Mouse (Mus musculus): Measurements from ENCODE around the gene Shf.

DNA sequence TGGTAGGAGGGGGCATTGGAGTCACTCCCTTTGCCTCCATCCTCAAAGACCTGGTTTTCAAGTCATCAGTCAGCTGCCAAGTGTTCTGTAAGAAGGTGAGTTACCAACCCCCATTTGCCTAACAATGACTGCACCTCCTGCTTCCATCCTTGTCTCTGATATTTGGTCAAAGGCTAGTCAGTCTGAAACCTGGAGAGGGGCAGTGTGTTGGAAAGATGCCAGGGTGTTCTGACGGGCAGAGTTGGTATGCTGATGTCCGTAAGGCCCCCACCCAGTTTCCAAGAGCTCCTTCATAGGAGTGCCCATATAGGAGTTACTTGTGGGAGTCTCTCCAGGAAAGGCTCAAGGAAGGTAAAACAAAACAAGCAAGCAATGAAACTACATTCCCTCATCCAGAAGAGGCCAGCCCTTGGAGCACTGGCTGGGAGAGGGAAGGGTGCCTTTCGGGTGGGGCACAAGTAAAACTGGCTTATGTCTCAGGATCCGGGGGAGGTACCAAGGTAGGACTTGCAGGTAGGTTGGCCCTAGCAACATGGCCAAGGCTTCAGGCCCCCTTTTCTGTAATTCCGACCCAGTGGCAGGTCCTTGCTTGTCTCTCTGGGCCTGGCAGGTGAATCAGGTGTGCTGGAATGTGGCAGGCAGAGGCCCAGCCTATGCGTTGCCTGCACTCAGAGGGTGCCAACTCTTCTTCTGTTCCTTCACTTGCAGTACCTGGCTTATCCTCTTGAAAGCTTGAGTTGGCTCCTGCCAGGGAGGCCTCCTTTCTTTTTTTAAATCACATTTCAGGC, 23.7 kb downstream of the Shf start:
- TF ChIP-seq POLR2A (IDR thresholded peaks at IDR 0.05; ENCODE audit: low read depth, low read length): no peak
- TF ChIP-seq MAX (IDR thresholded peaks at IDR 0.05; ENCODE audit: low read length): no peak
- TF ChIP-seq PAX5 (IDR thresholded peaks at IDR 0.05; ENCODE audit: low read length): no peak
- no peak for TF ChIP-seq ZMIZ1 (IDR thresholded peaks at IDR 0.05; ENCODE audit: low read depth, low read length)
- TF ChIP-seq POLR2AphosphoS2 (IDR thresholded peaks at IDR 0.05; ENCODE audit: low read depth, low read length): no peak
- no peak for TF ChIP-seq HCFC1 (IDR thresholded peaks at IDR 0.05; ENCODE audit: low read depth, low read length)
- TF ChIP-seq CTCF (conservative IDR thresholded peaks at IDR 0.05 in 1 of 2, IDR thresholded peaks at IDR 0.05 in 1 of 2; ENCODE audit: low read depth in 2 of 2, low read length in 2 of 2): no peak
- TF ChIP-seq SMC3 (IDR thresholded peaks at IDR 0.05; ENCODE audit: low read depth, low read length): no peak

All from CH12.LX (cell line).